Mouse (Mus musculus) bone marrow, adult 2 months (tissue): ENCODE results near the gene Atf6.

Experiments used
- CTCF ChIP-seq: fragments of 200-500 bp; IDR thresholded peaks from 2 replicates; pipeline ENCODE4 v1.5.1; 2011; ENCODE audit warnings: low read length, control low read depth; ENCODE audit not compliant: control insufficient read depth, insufficient read depth
- POLR2A ChIP-seq: fragments of 200-500 bp; IDR thresholded peaks from 2 replicates; pipeline ENCODE4 v1.6.1; 2011; ENCODE audit warnings: low read depth, mild to moderate bottlenecking, control low read depth, low read length, borderline replicate concordance; ENCODE audit not compliant: control insufficient read depth

- TF ChIP-seq POLR2A = no peak
- TF ChIP-seq CTCF = no peak
Measured at GRCm38 (mm10) chr1:170912891-170913615, 45.5 kb upstream of the Atf6 start, which contains the start of gene Fcrlb.
